Mouse (Mus musculus) kidney, adult 10 weeks (tissue): ENCODE data around the gene Arf1. TPM values are rescaled to one million over a fixed set of nuclear protein-coding genes. Genes with fewer than 3 reads are reported as not detected.

Experiments used
- polyA plus RNA-seq: library from polyadenylated mRNA; stranded (reverse); fragments of 350-450 nt; fragmentation: Illumina TruSeq; extraction: RNeasy Lipid Tissue Mini Kit (QIAGEN cat#74804); gene quantifications from one replicate; pipeline ENCODE4 v1.2.3, GENCODE M21; 2014; ENCODE audit warnings: low read depth, low replicate concordance

Arf1 gene
- 190 TPM for polyA plus RNA-seq

GRCm38 (mm10) chr11:59228122-59228953, at the start of gene Arf1:
Arf1 (minus strand) TSS chr11:59228270.

GRCm38 (mm10) chr11:59208153-59208831, 19.8 kb downstream of the Arf1 start, which contains the start of gene 2310033P09Rik:
2310033P09Rik (plus strand) TSS chr11:59208321.

DNA sequence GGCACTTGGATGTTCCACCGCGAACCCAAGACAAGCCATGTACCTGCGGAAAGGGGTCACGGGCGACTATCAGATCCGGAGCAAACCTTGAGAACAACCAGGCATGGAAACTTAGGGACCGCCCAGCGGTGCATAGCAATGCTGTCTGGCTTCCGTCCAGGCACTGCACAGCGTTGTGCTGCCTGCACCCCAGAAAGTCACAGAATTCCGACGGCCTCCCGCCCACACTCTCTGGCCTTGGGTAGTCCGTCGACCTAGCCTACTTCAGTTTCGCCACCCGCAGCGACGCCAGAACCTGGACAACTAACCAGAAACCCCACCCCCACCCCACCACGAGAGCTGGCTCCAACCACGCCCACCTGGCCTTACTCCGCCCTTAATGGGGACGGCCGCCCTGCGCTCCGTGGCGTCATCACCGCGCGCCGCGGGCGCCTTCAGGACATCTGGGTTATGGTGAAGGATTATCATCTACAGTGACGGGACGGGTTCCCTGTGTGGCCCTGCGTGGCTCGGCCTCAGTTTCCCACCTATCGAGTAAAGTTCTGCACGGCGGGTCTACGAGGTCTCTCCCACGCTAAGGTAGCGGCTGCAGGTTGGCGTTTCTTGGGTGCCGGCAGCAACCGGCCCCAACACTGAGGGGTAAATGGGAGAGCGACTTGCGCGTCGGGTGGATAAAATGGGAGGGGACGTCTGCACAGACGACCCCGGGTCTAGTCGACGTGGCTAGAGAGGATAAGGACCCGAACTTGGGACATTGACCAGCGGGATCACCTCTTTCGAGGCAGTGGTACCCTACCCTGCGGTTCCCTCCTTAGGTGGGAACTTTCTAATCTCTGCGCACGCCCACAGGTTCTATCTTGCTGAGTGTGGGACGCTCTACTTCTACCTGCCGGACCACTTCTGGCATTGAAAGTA, 25.7 kb downstream of the Arf1 start, which contains the start of gene Mrpl55:
Mrpl55 (plus strand) TSS at position 406 of the 915 bp plus-strand sequence.

GRCm38 (mm10) chr11:59192059-59192386, 36.0 kb downstream of the Arf1 start, which contains the start of gene Guk1:
Guk1 (minus strand) TSS chr11:59192212.

DNA sequence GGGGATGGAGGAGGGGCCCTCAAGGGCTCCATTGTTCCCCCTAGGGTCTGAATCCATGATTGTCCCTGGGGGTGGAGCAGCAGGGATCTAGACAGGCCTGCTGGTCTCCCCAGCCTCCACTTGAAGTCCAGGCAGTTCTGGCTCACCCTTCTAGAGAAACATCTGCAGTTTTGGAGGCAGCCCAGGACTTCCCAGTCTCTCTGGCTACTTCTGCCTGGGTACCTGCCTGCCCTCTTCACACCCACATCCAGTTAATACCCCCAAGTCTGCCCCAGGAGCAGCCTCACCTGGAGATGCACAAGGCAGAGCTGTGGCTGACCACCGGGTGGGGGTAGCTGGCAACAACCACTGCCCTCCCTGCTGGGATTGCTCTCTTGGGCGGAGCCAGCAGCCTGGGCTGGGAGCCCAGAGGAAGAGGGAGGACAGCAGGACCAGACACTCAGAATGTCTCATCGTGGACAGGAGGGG, 45.2 kb downstream of the Arf1 start, which contains the start of gene Gjc2:
Gjc2 (minus strand) TSS at position 350 of the 468 bp plus-strand sequence.

GRCm38 (mm10) chr11:59163255-59164236, 64.5 kb downstream of the Arf1 start, which contains the start of gene Iba57:
Iba57 (minus strand) TSS chr11:59163739.

Other genes starting within 250 kb of the Arf1 start
- gene Obscn, start 91.9 kb downstream of the Arf1 start, polyA plus RNA-seq = not detected
- gene Iba57, start 64.5 kb downstream of the Arf1 start, polyA plus RNA-seq = 0.97 TPM
- gene Gjc2, start 45.1 kb downstream of the Arf1 start, polyA plus RNA-seq = not detected
- 5.9 TPM for gene Guk1, start 36.1 kb downstream of the Arf1 start, polyA plus RNA-seq
- gene Mrpl55, start 25.8 kb downstream of the Arf1 start, polyA plus RNA-seq = 15.6 TPM
- 0.85 TPM for gene 2310033P09Rik, start 19.9 kb downstream of the Arf1 start, polyA plus RNA-seq
- gene Wnt3a, start 62.5 kb upstream of the Arf1 start, polyA plus RNA-seq = not detected
- gene Wnt9a, start 78.7 kb upstream of the Arf1 start, polyA plus RNA-seq = 0.16 TPM
- not detected for gene Prss38, start 147.4 kb upstream of the Arf1 start, polyA plus RNA-seq
- 7.8 TPM for gene Jmjd4, start 221.8 kb upstream of the Arf1 start, polyA plus RNA-seq
- gene Snap47, start 222.9 kb upstream of the Arf1 start, polyA plus RNA-seq = 45.9 TPM
- gene Zfp867, start 244.2 kb upstream of the Arf1 start, polyA plus RNA-seq = 7.0 TPM